Mouse (Mus musculus): ENCODE measurements at regions not wholly inside any gene's neighbourhood (a gene's known extent, or its start where the extent isn't known, plus 50 kb on each side); places are given as distances from the start of the nearest gene placed in this dataset.
A peak's percentile ranks its signal among the peaks of the same experiment; 100 is the strongest.

DNA sequence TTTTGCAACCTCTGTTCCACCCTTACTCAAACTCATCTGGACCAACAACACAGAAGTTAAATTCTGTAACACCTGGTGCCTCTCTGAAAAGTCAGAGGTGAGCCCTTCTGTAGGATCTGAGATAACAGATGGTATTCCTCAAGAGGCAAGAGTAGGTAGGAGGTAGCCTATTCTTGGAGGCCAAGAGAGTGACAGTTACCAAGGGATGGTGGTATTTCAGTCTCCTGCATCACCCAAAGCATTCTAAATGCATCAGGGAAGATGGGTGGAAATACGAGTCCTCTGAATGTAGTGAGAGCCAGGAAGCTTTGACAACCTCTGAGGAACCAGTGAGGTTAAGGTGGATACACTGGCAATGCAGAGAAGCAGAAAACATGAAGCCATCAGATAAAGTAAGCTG is 201.5 kb downstream of the Foxa2 start:
- Histone ChIP-seq H3K4me3 (ENCODE audit: low read length) (no peak overlapping the region), H3K4me2 (ENCODE audit: low read depth, low read length) (no peak overlapping the region), H3K36me3 (ENCODE audit: control insufficient read depth, insufficient read depth, low read length) (no peaks in the 10 kb centered on the region), H3K4me1 (replicated peaks; ENCODE audit: control insufficient read depth, insufficient read depth, low read length) (peaks cover 2% of the 10 kb centered on the region; the same call in 1 of the 2 replicates), H3K9me3 (ENCODE audit: control insufficient read depth, low read length) (no peaks in the 10 kb centered on the region), H3K27ac (ENCODE audit: low read length) (no peak overlapping the region), H3K9ac (ENCODE audit: low read length) (no peak overlapping the region), H3K27me3 (ENCODE audit: control insufficient read depth, insufficient read depth, low read depth, low read length) (no peaks in the 10 kb centered on the region)
- ATAC-seq (ENCODE audit: low read depth) = no peak
- WGBS = 43% methylated on average over 1 of the region's 1 CpGs

DNA sequence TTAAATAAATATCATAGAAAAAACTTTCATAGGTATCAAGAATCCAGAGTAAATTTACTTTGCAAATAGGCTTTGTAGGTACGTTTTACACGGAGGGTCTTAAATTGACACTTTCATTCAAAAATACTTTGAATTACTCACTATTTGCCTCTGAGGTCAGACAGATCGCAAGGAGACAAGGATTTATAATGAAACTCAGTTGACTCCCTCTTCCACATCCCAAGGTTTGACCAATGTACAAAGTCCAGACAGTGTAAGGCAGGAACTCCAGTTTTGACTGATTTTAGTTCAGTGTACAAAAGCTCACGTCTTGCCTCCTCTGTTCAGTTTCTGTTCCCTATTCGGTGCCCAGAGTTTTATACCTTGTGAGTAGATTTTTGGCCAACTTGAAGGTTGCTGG is 205.8 kb downstream of the Foxa2 start:
- Histone ChIP-seq H3K9ac (ENCODE audit: low read length) (no peak overlapping the region), H3K4me3 (ENCODE audit: low read length) (no peak overlapping the region), H3K27ac (ENCODE audit: low read length) (no peak overlapping the region), H3K4me2 (ENCODE audit: low read depth, low read length) (no peak overlapping the region), H3K9me3 (ENCODE audit: control insufficient read depth, low read length) (no peaks in the 10 kb centered on the region), H3K27me3 (ENCODE audit: control insufficient read depth, insufficient read depth, low read depth, low read length) (no peaks in the 10 kb centered on the region), H3K4me1 (replicated peaks; ENCODE audit: control insufficient read depth, insufficient read depth, low read length) (0 out of 2 replicates have a peak, but pooled peaks cover 2% of the 10 kb centered on the region), H3K36me3 (ENCODE audit: control insufficient read depth, insufficient read depth, low read length) (no peaks in the 10 kb centered on the region)
- ATAC-seq (ENCODE audit: low read depth) = no peak
- WGBS = 57% methylated on average over 5 of the region's 5 CpGs

DNA sequence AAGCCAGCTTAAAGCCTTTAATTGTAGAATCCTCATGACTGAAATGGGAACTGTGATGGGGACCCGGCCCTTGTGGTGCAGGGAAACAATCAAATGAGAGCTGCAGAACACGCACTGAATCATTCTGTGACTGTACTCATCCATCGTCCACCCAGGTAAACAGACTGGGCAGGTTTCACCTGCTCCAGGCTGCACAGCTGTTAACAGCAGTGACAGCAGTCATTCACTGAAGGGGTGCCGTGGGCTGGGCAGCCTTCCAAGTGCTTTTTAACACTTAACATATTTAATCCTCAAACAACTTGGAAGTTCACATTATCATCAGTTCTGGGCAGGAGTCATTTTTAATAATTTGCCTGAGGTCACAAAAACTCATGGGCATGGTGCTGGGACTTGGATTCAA is 208.2 kb downstream of the Foxa2 start:
- Histone ChIP-seq H3K4me2 (ENCODE audit: low read depth, low read length) (no peak overlapping the region), H3K27me3 (ENCODE audit: control insufficient read depth, insufficient read depth, low read depth, low read length) (no peaks in the 10 kb centered on the region), H3K4me1 (replicated peaks; ENCODE audit: control insufficient read depth, insufficient read depth, low read length) (0 out of 2 replicates have a peak, but pooled peaks cover 2% of the 10 kb centered on the region), H3K4me3 (ENCODE audit: low read length) (no peak overlapping the region), H3K9me3 (ENCODE audit: control insufficient read depth, low read length) (no peaks in the 10 kb centered on the region), H3K36me3 (ENCODE audit: control insufficient read depth, insufficient read depth, low read length) (no peaks in the 10 kb centered on the region), H3K27ac (ENCODE audit: low read length) (no peak overlapping the region), H3K9ac (ENCODE audit: low read length) (no peak overlapping the region)
- ATAC-seq (ENCODE audit: low read depth) = peak; percentile 70; the same call in 1 of the 2 replicates
- 28% methylated on average over 4 of the region's 4 CpGs for WGBS

DNA sequence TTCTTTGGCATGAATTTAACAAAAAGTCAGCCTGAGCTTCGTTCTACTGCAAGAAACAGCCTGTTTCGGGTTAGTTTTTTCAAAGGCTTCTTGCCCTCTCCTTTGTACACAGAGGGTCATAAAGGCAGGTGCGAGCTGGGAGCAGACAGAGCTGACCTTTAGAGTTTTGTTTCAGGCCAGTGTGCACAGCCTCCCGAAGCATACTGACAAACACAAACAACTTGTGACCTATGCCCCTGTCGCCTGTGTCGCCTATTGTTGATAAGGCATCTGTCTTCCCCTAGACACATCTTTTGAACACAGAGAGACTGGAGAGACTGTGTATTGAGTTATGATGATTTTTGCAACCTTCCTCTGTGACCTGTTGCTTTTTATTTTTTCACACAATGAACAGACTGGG is 216.2 kb downstream of the Foxa2 start:
- Histone ChIP-seq H3K4me2 (ENCODE audit: low read depth, low read length) (no peak overlapping the region), H3K27me3 (ENCODE audit: control insufficient read depth, insufficient read depth, low read depth, low read length) (no peaks in the 10 kb centered on the region), H3K4me3 (ENCODE audit: low read length) (no peak overlapping the region), H3K9ac (ENCODE audit: low read length) (no peak overlapping the region), H3K4me1 (replicated peaks; ENCODE audit: control insufficient read depth, insufficient read depth, low read length) (no peaks in the 10 kb centered on the region), H3K27ac (ENCODE audit: low read length) (no peak overlapping the region), H3K36me3 (ENCODE audit: control insufficient read depth, insufficient read depth, low read length) (no peaks in the 10 kb centered on the region), H3K9me3 (ENCODE audit: control insufficient read depth, low read length) (no peaks in the 10 kb centered on the region)
- ATAC-seq (ENCODE audit: low read depth) = no peak
- 28% methylated on average over 6 of the region's 6 CpGs for WGBS

DNA sequence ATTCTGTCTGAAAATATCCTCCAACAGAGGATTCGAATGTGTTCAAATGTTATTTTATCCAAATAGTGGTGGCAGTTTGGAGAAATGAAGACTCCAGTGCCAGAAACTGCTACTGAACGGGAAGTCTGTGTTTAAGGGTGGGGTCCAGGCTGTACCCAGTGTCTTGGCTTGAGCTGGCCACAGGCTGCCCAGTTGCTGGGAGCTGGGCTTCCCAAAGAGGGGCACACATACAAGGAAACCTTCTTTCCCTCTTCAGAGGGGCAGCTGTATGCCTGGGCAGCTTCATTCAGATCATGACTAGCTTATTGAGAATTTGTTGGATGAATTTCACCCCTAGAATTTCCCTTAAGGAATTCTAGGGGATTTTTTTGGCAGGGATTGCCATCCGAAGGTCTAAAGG is 229.8 kb downstream of the Foxa2 start:
- Histone ChIP-seq H3K27ac (ENCODE audit: low read length) (no peak overlapping the region), H3K9me3 (ENCODE audit: control insufficient read depth, low read length) (no peaks in the 10 kb centered on the region), H3K4me1 (replicated peaks; ENCODE audit: control insufficient read depth, insufficient read depth, low read length) (no peaks in the 10 kb centered on the region), H3K4me2 (ENCODE audit: low read depth, low read length) (no peak overlapping the region), H3K4me3 (ENCODE audit: low read length) (no peak overlapping the region), H3K36me3 (ENCODE audit: control insufficient read depth, insufficient read depth, low read length) (no peaks in the 10 kb centered on the region), H3K27me3 (ENCODE audit: control insufficient read depth, insufficient read depth, low read depth, low read length) (no peaks in the 10 kb centered on the region), H3K9ac (ENCODE audit: low read length) (no peak overlapping the region)
- WGBS = 77% methylated on average over 3 of the region's 3 CpGs
- no peak for ATAC-seq (ENCODE audit: low read depth)

DNA sequence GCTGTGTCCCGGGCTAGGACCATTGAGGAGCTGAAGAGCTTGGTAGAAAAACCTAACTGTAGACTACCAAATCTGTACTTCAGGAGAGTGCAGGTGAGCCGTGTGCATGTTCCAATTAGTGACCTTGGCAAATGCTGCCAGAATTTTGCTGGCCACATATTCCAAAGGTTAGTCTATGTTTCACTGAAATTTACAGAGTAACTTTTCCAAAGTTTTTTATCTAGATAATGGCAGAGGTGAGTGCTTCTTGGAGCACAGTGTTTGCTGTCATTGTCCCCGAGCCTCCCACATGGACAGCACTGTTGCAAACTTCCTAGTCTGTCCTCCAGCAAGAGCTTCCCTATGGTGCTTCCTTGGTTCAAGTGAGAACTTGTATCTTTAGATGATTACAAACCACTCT is 232.5 kb downstream of the Foxa2 start:
- ATAC-seq (ENCODE audit: low read depth) = no peak
- H3K4me3 ChIP-seq (ENCODE audit: low read length) = no peak overlapping the region
- no peaks in the 10 kb centered on the region for H3K9me3 ChIP-seq (ENCODE audit: control insufficient read depth, low read length)
- no peak overlapping the region for H3K4me2 ChIP-seq (ENCODE audit: low read depth, low read length)
- no peak overlapping the region for H3K27ac ChIP-seq (ENCODE audit: low read length)
- H3K27me3 ChIP-seq (ENCODE audit: control insufficient read depth, insufficient read depth, low read depth, low read length) = no peaks in the 10 kb centered on the region
- no peaks in the 10 kb centered on the region for H3K36me3 ChIP-seq (ENCODE audit: control insufficient read depth, insufficient read depth, low read length)
- no peak overlapping the region for H3K9ac ChIP-seq (ENCODE audit: low read length)
- WGBS = 69% methylated on average over 3 of the region's 3 CpGs
- H3K4me1 ChIP-seq (replicated peaks; ENCODE audit: control insufficient read depth, insufficient read depth, low read length) = no peaks in the 10 kb centered on the region

DNA sequence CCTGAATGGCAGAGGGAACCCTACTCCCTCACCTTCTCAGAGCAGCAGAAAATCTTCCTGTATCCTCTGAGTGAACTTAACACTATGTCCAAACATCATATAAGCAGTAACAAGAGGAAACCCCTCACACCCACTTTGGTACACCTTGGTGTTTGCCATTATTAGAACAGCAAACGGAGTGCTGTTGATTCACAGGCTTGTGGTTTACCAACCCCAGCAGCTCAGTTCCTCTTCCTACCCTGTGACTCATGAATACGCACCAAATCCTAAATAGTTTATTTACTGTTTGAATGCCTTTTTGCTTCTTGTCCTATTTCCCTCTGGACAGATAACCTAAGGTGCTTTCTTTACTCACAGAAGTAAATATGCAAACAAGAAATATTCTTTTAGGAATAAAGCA is 233.3 kb downstream of the Foxa2 start:
- WGBS = 68% methylated on average over 2 of the region's 2 CpGs
- H3K9me3 ChIP-seq (ENCODE audit: control insufficient read depth, low read length) = no peaks in the 10 kb centered on the region

DNA sequence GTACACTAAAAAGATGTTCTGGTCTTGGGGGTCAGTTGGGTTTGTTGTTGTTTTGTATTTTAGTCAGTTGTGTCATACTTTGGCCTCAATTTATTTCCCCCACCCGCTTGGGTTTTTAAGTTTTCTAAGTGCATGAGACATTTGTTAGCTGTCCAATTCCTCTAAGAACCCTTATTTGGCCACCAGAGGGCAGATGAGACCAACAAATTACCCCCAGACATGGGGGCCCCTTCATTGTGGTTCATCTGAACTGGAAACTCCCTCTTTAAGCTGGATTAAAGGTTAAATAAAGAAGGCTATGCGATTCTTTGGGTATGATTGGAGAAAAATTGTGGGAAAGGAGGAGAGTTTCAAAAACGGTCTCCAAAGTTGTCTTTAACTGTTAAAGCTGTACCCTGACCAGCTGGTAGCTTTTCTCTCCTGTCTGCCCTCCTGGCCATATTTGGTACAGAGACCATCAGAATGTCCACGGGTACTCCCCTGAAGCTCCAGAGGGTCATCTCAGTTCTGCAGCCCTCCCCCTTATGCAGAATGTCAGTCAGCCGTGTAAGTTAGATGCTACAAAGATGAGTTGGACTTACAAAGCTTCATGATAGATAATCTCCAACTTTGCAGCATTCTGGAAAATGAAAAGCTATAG is 238.6 kb downstream of the Foxa2 start:
- ATAC-seq (ENCODE audit: low read depth) = no peak
- WGBS = 34% methylated on average over 5 of the region's 5 CpGs
- Histone ChIP-seq H3K4me2 (ENCODE audit: low read depth, low read length) (no peak overlapping the region), H3K9me3 (ENCODE audit: control insufficient read depth, low read length) (no peaks in the 10 kb centered on the region), H3K27me3 (ENCODE audit: control insufficient read depth, insufficient read depth, low read depth, low read length) (no peaks in the 10 kb centered on the region), H3K9ac (ENCODE audit: low read length) (no peak overlapping the region), H3K4me1 (replicated peaks; ENCODE audit: control insufficient read depth, insufficient read depth, low read length) (no peaks in the 10 kb centered on the region), H3K36me3 (ENCODE audit: control insufficient read depth, insufficient read depth, low read length) (no peaks in the 10 kb centered on the region), H3K4me3 (ENCODE audit: low read length) (no peak overlapping the region), H3K27ac (ENCODE audit: low read length) (no peak overlapping the region)

More for the DNA sequence above, 233.3 kb downstream of the Foxa2 start:
- Histone ChIP-seq H3K27ac (ENCODE audit: low read length) (no peak overlapping the region), H3K27me3 (ENCODE audit: control insufficient read depth, insufficient read depth, low read depth, low read length) (no peaks in the 10 kb centered on the region), H3K4me3 (ENCODE audit: low read length) (no peak overlapping the region), H3K4me2 (ENCODE audit: low read depth, low read length) (no peak overlapping the region), H3K9ac (ENCODE audit: low read length) (no peak overlapping the region), H3K4me1 (replicated peaks; ENCODE audit: control insufficient read depth, insufficient read depth, low read length) (no peaks in the 10 kb centered on the region), H3K36me3 (ENCODE audit: control insufficient read depth, insufficient read depth, low read length) (no peaks in the 10 kb centered on the region)
- no peak for ATAC-seq (ENCODE audit: low read depth)

DNA sequence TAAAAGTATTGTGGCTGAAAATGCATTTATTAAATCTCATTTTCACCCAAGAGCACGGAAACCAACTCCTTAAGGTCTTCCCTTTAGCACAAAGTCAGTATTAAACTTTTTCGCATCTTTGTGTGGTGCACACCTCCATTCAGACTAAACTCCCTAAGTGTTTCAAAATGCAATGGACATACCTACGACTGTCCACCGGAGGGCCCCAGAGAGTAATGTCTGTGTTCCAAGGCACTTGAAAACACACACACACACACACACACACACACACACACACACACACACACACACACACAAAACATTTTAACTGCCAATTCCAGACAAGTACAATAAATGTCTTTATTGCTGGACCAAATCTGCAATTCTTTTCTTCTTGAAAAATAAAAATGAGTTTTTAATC is 243.7 kb downstream of the Foxa2 start:
- Histone ChIP-seq H3K9ac (ENCODE audit: low read length) (no peak overlapping the region), H3K4me3 (ENCODE audit: low read length) (no peak overlapping the region), H3K4me2 (ENCODE audit: low read depth, low read length) (no peak overlapping the region), H3K27ac (ENCODE audit: low read length) (no peak overlapping the region), H3K36me3 (ENCODE audit: control insufficient read depth, insufficient read depth, low read length) (no peaks in the 10 kb centered on the region), H3K4me1 (replicated peaks; ENCODE audit: control insufficient read depth, insufficient read depth, low read length) (no peaks in the 10 kb centered on the region), H3K9me3 (ENCODE audit: control insufficient read depth, low read length) (no peaks in the 10 kb centered on the region), H3K27me3 (ENCODE audit: control insufficient read depth, insufficient read depth, low read depth, low read length) (no peaks in the 10 kb centered on the region)
- no peak for ATAC-seq (ENCODE audit: low read depth)
- 24% methylated on average over 4 of the region's 4 CpGs for WGBS

DNA sequence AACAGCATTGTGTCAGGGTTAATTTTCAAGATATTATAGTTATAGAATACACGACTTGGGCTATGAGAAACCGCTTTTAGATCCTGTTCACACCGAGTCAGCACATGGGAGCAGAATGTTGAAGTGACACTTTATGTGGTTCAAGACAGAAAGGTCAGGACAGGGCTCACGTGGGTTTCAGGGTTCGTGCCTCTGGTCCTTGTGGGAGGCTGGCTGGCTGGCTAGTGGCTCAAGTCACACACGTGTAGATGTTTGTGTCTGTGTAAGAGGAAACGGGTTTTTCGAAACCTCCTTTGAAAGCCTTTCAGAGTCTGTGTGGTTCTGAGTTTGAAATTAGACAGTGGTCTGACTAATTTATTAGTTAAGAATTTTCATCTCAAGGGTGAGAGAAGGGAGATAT is 255.3 kb downstream of the Foxa2 start:
- H3K4me3 ChIP-seq (ENCODE audit: low read length) = no peak overlapping the region
- no peak for ATAC-seq (ENCODE audit: low read depth)
- H3K9me3 ChIP-seq (ENCODE audit: control insufficient read depth, low read length) = no peaks in the 10 kb centered on the region
- 62% methylated on average over 8 of the region's 8 CpGs for WGBS
- H3K36me3 ChIP-seq (ENCODE audit: control insufficient read depth, insufficient read depth, low read length) = no peaks in the 10 kb centered on the region
- no peak overlapping the region for H3K9ac ChIP-seq (ENCODE audit: low read length)
- H3K27ac ChIP-seq (ENCODE audit: low read length) = no peak overlapping the region
- H3K4me1 ChIP-seq (replicated peaks; ENCODE audit: control insufficient read depth, insufficient read depth, low read length) = no peaks in the 10 kb centered on the region
- no peak overlapping the region for H3K4me2 ChIP-seq (ENCODE audit: low read depth, low read length)
- H3K27me3 ChIP-seq (ENCODE audit: control insufficient read depth, insufficient read depth, low read depth, low read length) = peaks cover 2% of the 10 kb centered on the region; the same call in 1 of the 2 replicates
